Mouse (Mus musculus) erythroblast, adult 5-6 weeks (primary cell): ENCODE measurements around the gene Fyb. TPM values are rescaled to one million over a fixed set of nuclear protein-coding genes. Genes with fewer than 3 reads are reported as not detected.

ENCODE experiments used
- ATAC-seq: replicated peaks from 2 replicates; pipeline ENCODE4 v1.8.0; 2016; ENCODE audit warnings: moderate number of reproducible peaks, mild to moderate bottlenecking, moderate TSS enrichment, inconsistent platforms; ENCODE audit not compliant: poor library complexity, low FRiP score, severe bottlenecking
- total RNA-seq, 2 experiments: library from RNA; stranded (forward) in 1 of 2; stranded (reverse) in 1 of 2; fragments of 150-400 nt in 1 of 2; fragments of 200-764, 138-1000 nt in 1 of 2; gene quantifications; 2 replicates each; pipeline versions ENCODE4 v1.2.3 to v1.2.4; 2015 to 2017; ENCODE audit warnings: low replicate concordance in 2 of 2

The Fyb gene
- total RNA-seq, 2 experiments from 2014 or later, result 21.2 to 50.1 TPM

- no peak for ATAC-seq
Observed at GRCm38 (mm10) chr15:6629174-6629573, 106.5 kb downstream of the Fyb start.

- no peak for ATAC-seq
Observed at GRCm38 (mm10) chr15:6635405-6635804, 112.8 kb downstream of the Fyb start.

DNA sequence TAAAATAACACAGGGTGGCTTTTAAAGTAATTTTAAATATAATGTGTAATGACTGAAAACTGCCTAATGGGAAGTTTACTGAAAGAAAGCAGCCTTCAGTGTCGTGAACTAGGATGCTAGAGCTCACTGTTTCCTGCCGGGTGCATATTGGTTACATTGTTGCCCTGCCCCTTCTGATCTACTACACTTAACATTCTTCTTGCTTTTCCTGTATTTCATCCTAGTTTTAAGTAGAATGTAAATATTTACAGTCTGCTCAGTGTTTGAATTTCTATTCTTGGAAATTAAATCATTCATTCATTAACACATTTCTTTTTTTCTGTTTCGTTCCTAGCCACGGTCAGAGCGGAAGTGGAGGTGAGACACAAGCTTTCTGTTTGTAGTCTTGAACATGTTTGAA lies 119.6 kb downstream of the Fyb start:
- no peak for ATAC-seq

- no peak for ATAC-seq
Observed at GRCm38 (mm10) chr15:6645498-6645897, 122.8 kb downstream of the Fyb start.

GRCm38 (mm10) chr15:6647066-6647465 lies 124.4 kb downstream of the Fyb start:
- no peak for ATAC-seq

DNA sequence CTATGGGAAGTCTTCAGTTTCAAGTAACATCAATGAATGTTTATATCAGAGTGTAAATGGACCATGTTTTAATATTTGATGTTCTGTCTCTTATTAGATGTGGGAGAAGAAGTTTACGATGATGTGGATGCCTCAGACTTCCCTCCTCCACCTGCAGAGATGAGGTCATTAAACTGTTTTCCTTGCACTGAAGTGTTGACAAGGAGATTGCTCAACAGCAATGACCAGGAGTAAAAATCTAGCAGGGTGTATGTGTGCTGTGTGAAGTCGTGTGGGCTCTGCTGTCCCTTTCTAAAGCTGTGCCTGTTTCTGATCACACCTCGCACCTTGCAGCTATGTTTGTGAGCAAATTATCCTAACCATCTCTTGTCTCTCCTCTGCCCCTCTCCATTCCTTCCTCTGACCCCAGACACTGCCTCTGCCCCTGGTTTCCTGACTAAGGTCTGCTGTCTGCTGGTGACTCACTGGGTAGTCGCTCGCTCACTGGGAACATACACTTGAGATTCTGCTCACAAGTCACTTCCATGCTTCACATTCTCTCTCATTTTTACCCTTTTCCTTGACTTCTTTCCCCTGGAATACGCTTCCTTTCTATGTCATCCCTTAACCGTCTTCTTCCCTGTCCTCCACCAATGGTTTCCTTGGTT lies 126.2 kb downstream of the Fyb start:
- ATAC-seq, result no peak

DNA sequence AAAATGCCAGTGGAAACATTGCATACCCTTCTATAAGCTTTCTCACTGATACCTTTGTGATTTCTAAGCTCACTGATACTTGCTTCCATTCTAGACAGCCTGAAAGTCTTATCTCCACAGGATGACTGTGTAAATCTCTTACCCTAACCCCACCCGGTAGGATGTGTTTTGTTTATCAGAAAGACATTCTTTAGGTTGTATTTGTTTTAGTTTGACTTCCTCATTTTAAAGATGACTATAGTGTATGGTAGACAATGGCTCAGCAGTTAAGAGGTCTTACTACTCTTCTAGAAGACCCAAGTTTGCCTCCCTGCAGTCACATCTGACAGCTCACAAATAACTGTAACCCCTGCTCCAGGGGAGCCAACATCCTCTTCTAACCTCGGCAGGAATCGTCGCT lies 130.4 kb downstream of the Fyb start:
- no peak for ATAC-seq

DNA sequence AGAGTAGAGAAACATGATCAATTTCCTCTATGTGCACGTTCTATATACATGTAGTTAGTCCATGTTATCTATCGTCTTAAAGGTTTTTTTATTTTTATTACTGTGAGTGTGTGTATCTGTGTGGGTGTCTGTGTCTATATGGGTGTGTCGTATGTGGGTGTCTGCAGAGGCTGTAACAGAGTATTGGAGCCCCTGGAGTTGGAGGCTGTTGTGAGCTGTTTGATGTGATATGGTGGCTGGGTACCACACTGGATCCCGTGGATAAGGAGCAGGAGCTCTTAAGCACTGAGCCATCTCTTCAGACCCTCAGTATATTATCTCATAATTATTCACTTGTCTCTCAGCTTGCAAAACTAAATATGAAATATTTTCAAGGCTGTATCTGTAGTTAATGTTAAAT lies 135.4 kb downstream of the Fyb start:
- ATAC-seq, result no peak

GRCm38 (mm10) chr15:6661951-6662350 lies 139.3 kb downstream of the Fyb start:
- no peak for ATAC-seq

DNA sequence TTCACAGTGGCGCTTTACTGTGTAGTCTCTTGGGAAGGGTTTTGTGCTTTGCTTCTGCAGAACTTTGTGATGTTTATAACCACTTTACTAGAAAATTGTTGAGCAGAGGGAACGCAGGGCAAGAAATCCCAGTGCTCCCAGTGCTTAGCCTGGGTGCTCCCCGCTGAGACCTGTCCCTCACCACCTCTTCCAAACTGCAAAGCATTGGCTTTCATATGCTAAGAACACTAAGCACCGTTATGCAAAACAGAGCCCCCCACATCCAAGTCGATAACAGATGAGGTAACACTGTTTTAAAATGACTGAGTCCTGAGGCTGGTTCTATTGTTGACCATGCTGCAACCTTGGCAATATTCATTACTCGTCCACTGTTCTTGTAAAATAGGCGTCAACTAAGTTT lies 141.3 kb downstream of the Fyb start:
- ATAC-seq, result no peak

GRCm38 (mm10) chr15:6666072-6666471 lies 143.4 kb downstream of the Fyb start:
- no peak for ATAC-seq

DNA sequence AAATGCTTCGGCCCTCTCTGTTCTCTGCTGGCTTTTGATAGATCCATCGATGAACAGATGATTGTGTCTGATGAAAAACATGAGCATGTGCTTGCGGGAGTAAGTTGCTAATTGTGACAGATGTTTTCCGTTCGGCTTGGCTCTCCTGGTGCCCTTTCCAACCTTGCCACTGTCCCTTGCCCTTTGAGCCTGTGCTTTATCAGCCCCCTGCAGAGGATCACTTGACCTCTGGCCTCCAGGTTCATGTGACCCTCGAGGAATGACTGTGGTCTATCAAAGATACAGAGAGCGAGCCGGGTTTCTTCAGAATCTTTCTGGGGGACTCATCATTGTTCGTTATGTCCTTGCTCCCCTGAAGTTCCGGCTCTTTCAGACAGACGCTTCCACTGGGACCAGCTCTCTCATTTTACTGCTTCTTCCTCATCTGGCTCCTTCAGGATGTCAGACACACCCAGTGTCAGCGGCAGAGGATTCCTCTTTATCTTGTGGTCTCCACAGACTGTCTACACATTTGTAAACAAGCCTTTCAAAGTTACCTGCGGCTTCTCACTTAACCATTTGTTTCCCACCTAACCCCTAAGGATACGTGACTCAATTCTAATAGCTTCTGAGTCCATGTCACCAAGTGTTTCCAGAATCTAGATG lies 146.3 kb downstream of the Fyb start:
- ATAC-seq, result no peak

DNA sequence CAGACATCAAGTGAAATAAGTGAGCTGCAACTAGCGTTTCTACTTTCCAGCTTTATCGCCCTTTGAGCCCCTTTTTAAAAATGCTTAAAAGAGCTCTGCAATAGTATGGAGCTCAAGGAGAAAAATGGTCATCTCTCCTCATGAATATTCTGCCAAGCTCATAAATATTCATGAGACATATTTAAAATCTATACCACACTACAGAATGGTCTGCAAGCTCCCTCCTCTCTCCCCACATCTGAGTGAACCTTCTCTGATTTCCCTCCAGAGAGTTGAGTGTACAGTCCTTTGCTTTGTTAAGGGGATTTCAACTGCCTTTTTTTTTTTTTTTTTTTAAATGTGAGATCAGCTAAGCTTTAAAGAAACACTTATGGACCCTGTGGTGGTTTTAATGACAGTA lies 155.8 kb downstream of the Fyb start:
- no peak for ATAC-seq

GRCm38 (mm10) chr15:6702164-6702563 lies 179.5 kb downstream of the Fyb start:
- ATAC-seq, result peak; percentile 87

DNA sequence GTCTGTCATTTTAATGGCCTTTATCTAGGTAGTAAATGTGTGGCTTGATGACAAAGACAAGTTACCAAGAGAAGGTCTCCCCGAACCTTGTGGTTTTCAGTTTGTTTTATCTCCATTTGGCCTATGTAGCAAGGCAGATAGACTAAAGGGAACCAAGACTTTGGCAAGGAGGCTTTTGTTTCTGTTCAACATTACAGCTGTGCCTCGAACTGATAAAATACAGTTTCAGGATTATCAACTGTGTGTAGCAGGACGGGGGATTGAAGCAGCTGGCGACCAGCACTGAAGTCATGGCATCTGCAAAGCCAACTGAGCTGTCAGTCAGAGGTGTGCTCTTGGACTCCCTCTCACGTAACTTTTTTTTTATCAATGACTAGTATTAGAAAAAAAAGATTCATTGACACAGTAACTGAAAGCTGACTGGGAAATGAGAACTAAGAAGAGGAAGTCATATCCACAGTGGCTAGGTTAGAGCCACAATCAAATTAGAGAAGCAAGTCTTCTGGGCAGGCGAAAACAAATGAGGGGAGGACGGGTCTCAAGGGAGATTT lies 182.8 kb downstream of the Fyb start:
- no peak for ATAC-seq

GRCm38 (mm10) chr15:6707551-6707935 lies 184.9 kb downstream of the Fyb start:
- ATAC-seq, result peak; percentile 72

DNA sequence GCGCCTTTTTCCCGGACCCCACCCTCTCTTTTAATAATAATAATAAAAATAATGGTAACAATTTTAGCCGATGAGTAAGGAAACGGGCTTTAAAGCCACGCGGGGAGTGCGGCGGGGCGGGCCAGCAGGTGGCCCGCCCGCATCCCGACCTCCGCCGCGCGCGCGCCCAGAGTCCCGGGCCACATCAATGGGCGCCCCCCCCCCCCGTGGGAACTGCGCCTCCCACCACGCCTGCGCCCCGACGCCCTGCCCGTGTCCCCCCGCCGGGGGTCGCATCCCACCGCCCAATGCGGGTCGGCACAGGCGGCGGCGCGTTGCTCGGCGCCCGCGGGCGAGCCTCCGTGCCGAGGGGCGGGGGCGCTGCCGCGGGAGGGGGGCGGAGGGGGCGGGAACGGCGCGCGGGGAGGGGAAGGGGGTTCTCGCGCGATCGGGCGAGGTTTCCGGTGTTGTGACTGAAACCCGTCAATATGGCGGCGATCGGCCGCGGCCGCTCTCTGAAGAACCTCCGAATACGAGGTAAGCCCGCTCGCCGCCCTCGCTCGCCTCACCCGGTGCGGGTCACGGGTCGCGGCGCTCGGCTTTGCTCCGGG lies 185.4 kb downstream of the Fyb start, which contains the start of gene Rictor:
Gene Rictor (plus strand): TSS at position 444 of the 590 bp plus-strand sequence.
- peak; percentile 67 for ATAC-seq

- ATAC-seq, result peak; percentile 28
Observed at GRCm38 (mm10) chr15:6708526-6709441, 186.1 kb downstream of the Fyb start.

- ATAC-seq, result no peak
Observed at GRCm38 (mm10) chr15:6709618-6710017, 187.0 kb downstream of the Fyb start.

DNA sequence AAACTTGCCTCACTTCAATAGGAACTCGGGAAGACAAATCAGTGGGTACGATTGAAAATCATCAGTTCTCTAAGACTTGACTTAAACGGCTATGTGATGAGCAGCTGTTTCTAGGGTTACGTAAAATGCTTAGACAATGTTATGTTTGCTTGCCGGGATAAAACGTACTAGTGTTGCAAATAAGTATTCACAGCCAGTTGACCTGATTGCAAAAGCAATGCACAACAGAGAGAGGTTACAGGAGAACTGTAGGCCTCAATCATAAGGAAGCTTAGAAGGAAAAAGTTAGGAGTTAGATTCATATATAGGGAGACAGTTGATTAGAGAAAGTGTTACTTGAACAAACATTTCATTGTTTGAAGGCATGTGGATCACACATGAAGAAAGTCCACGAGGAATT lies 187.7 kb downstream of the Fyb start:
- no peak for ATAC-seq
